Mouse (Mus musculus) cortical plate, adult 2 months (tissue): ENCODE data around the gene Jak3. TPM values are rescaled to one million over a fixed set of nuclear protein-coding genes. Genes with fewer than 3 reads are reported as not detected.

ENCODE experiments used
- H3K27ac ChIP-seq: fragments of 200-500 bp; 2 replicates; pipeline ENCODE4 v1.5.1; 2012; ENCODE audit warnings: low read length, control low read depth, inconsistent platforms; ENCODE audit not compliant: insufficient read depth
- H3K4me1 ChIP-seq: fragments of 200-500 bp; 2 replicates; pipeline ENCODE4 v1.6.1; 2011; ENCODE audit warnings: low read length; ENCODE audit not compliant: control insufficient read depth, insufficient read depth
- H3K4me3 ChIP-seq: fragments of 200-500 bp; 2 replicates; pipeline ENCODE4 v1.5.1; 2011; ENCODE audit warnings: mild to moderate bottlenecking, low read length, control low read depth; ENCODE audit not compliant: insufficient read depth
- CTCF ChIP-seq: fragments of 200-500 bp; IDR thresholded peaks from 2 replicates; pipeline ENCODE4 v1.5.1; 2011; ENCODE audit warnings: mild to moderate bottlenecking, control low read depth, low read length; ENCODE audit not compliant: insufficient read depth; ENCODE audit errors: extremely low read depth
- POLR2A ChIP-seq: fragments of 200-500 bp; IDR thresholded peaks from 2 replicates; pipeline ENCODE4 v1.6.1; 2011; ENCODE audit warnings: mild to moderate bottlenecking, low read length, control low read depth; ENCODE audit not compliant: insufficient read depth; ENCODE audit errors: extremely low read depth
- polyA plus RNA-seq: library from polyadenylated mRNA; depleted of rRNA; stranded (reverse); fragments of >200 nt; gene quantifications from 2 replicates; pipeline ENCODE4 v1.2.3, GENCODE M21; 2012; rRNA removed

Jak3 gene
- polyA plus RNA-seq = 6.0 and 6.1 TPM in 2 replicates

- Histone ChIP-seq H3K27ac (peak within 1 kb of the TSS; percentile 60; the same call in 1 of the 2 replicates), H3K4me1 (peaks cover 4% of the 10 kb centered on the region; the same call in 1 of the 2 replicates), H3K4me3 (peak within 1 kb of the TSS; percentile 67)
- TF ChIP-seq CTCF = no peak
- peak; percentile 39; the same call in 1 of the 2 replicates for TF ChIP-seq POLR2A
Observed at GRCm38 (mm10) chr8:71676020-71676741, at the start of gene Jak3. Jak3 (plus strand) TSS chr8:71676296.

GRCm38 (mm10) chr8:71626753-71627152 lies 49.3 kb upstream of the Jak3 start:
- H3K27ac ChIP-seq = no peak overlapping the region
- H3K4me1 ChIP-seq = no peaks in the 10 kb centered on the region
- no peak overlapping the region for H3K4me3 ChIP-seq
- TF ChIP-seq POLR2A (no peak), CTCF (no peak)

GRCm38 (mm10) chr8:71627265-71628099 lies 48.6 kb upstream of the Jak3 start:
- H3K27ac ChIP-seq = no peak overlapping the region; the same call in 1 of the 2 replicates

GRCm38 (mm10) chr8:71628396-71629095 lies 47.5 kb upstream of the Jak3 start:
- H3K4me3 ChIP-seq = peak overlapping the region; percentile 15
- H3K4me1 ChIP-seq = no peaks in the 10 kb centered on the region
- no peak overlapping the region for H3K27ac ChIP-seq
- TF ChIP-seq POLR2A (no peak), CTCF (no peak)

More at GRCm38 (mm10) chr8:71627265-71628099, 48.6 kb upstream of the Jak3 start:
- Histone ChIP-seq H3K4me1 (no peaks in the 10 kb centered on the region), H3K4me3 (no peak overlapping the region)
- TF ChIP-seq POLR2A = no peak
- TF ChIP-seq CTCF = no peak

- TF ChIP-seq POLR2A (no peak), CTCF (no peak; the same call in 1 of the 2 replicates)
- 0 out of 2 replicates have a peak overlapping the region, but pooled peaks have one; percentile 11 for H3K27ac ChIP-seq
- H3K4me3 ChIP-seq = peak overlapping the region; percentile 15
- H3K4me1 ChIP-seq = no peaks in the 10 kb centered on the region
Observed at GRCm38 (mm10) chr8:71629096-71629697, 46.9 kb upstream of the Jak3 start.

- Histone ChIP-seq H3K4me1 (no peaks in the 10 kb centered on the region), H3K27ac (no peak overlapping the region), H3K4me3 (no peak overlapping the region; the same call in 1 of the 2 replicates)
- no peak for TF ChIP-seq POLR2A
- TF ChIP-seq CTCF = no peak
Observed at GRCm38 (mm10) chr8:71629781-71630212, 46.3 kb upstream of the Jak3 start.

GRCm38 (mm10) chr8:71630761-71631160 lies 45.3 kb upstream of the Jak3 start:
- Histone ChIP-seq H3K4me1 (no peaks in the 10 kb centered on the region), H3K27ac (no peak overlapping the region), H3K4me3 (no peak overlapping the region)
- TF ChIP-seq POLR2A (no peak), CTCF (no peak)

- Histone ChIP-seq H3K4me3 (no peak overlapping the region), H3K4me1 (no peaks in the 10 kb centered on the region), H3K27ac (no peak overlapping the region)
- TF ChIP-seq CTCF (no peak), POLR2A (no peak)
Observed at GRCm38 (mm10) chr8:71631897-71632296, 44.2 kb upstream of the Jak3 start.

- Histone ChIP-seq H3K4me1 (no peaks in the 10 kb centered on the region), H3K4me3 (no peak overlapping the region), H3K27ac (no peak overlapping the region)
- no peak for TF ChIP-seq POLR2A
- 0 out of 2 replicates have a peak, but pooled peaks have one; percentile 3 for TF ChIP-seq CTCF
Observed at GRCm38 (mm10) chr8:71633164-71633563, 42.9 kb upstream of the Jak3 start.
